Mouse (Mus musculus) cerebellum, postnatal 36 days (tissue): ENCODE results near the gene Kcnf1.

Source experiments
- DNase-seq, 2 experiments: peaks; one replicate each; pipeline ENCODE4 v3.0.0; 2021 to 2022; ENCODE audit warnings: mixed read lengths in 2 of 2

The Kcnf1 gene

DNA sequence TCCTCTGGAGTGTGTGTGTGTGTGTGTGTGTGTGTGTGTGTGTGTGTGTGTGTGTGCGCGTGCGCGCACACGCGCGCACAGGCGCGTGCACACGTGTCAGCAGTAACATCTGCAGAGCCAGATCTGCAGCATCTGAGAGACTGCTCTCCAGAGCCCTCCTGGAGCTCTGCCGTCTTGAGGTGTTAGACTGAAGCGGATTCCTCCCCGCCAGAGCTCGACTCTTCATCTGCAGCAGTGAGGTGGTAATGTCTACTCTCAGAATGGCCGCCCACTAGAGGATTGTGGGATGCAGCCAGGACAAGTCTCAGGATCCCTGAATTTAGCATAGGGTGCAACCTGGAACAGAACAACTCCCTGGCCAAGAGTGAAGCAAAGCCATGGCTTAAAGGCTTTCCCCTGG lies 19.1 kb downstream of the Kcnf1 start:
- DNase-seq, result no peak

DNA sequence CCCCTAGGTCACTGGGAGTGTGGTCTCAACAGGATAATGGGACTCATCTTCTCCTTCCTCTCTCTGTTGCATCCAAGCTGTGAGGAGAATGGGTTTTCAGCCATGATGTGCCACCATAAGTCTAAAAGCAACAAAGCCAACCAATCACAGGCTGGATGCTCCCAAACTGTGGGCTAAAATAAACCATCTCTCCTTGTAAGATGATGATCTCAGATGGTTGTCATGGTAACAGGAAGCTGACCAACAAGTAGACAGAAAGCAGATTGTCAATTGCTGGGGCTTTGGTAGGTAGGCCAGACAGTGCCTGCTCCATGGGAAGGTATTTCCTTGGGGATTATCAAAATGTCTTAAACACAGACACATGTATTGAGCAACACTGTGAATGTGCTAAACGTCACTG lies 20.9 kb downstream of the Kcnf1 start:
- no peak for DNase-seq

DNA sequence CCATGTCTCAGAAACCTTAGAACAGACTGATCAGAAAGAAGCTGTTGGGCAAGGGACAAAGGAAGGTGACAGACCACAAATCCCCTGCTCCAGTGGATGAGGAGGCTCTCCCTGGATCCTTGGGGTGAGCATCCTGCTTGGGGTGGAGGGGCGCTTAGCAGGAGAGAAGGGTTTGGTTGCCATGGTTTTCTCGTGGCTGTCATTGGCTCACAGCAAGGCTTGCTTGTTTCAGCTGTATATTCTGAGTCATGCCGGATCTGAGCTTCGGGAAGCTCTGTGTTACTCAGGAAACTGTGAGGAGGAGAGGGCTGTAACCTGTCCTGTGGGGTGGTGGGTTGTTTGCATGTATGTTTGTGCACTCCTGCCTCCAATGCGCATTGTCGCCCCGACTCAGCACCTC lies 23.8 kb downstream of the Kcnf1 start:
- DNase-seq, result no peak

DNA sequence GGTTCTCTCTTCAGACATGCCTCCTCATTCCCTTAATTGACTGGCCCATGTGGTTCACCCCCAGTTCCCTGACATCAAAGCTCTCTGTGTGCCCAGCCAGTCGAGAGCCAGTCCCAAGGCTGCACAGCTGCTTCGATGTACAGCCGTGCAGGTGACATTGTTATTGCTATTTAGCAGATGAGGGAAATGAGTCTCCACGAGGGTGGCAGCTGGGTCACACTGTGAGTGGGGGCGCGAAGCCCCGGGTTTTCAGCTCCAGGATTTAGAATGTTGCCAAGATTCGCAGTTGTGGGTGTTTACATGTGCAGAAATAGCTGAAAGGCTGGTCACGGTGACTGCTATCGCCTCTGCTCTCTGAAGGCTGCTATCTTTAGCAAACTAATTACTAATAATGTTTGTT lies 27.8 kb downstream of the Kcnf1 start:
- no peak for DNase-seq

DNA sequence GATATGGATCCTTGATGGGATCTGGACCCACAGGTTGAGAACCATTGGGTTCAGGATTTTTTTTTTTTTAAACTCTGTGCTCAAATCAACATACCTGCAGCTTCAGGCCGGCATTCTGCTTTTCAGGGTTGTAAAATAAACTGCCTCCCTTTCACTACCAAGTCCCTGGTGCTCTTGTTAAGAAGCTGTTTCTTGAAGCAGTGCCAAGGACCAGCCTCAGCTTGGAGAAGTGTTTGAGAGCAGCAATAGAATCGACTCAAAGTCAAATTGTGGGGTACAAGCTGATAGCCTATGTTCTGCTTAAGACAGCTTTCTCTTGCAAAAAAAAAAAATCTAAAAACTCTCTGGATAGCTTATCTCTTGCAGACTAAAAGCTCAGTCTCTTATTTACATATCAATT lies 34.9 kb downstream of the Kcnf1 start:
- DNase-seq, result no peak

DNA sequence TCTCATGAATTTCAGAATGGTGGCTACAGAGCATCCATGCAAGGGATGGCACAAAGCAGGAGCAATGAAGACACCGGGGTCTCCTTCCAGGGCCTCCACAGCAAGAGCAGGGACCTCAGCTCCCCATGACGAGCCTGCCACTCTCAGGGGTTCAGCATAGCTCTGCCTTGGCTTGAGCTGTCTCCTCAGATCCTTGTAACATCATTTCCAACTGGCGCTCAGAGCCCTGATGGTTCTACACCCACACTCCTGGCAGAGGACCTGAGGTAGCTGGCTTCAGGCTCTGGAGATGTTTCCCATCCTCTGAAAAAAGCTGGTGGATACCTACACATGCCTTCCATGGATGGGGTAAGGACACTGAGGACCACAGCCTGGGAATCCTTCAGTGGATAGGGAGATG lies 36.3 kb downstream of the Kcnf1 start:
- DNase-seq, result no peak

DNA sequence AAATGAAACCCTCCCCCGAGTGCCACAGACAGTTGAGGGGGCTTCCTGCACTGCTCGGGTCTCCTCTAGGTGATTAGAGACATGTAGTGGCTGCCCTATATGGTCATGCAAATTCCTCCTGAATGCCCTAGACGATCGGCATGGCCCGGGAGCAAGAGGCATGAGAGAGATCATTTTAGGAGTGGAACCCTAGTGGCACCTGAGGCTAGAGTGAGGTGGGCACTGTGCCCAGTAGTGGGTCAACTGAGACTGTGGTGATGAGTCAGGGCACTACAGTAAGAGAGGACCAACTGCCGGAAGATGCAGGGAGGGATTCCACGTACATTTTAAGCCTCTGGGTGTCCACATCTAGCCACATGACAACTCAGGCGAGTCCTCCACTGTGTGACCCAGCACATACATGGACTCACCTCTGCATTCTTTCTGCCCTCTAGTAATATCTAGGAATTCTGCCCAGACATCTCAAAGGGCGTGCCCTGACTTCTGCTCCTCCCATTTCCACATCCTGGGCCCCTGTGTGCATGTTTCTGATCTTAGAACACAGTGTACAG lies 42.1 kb downstream of the Kcnf1 start:
- DNase-seq, result no peak

DNA sequence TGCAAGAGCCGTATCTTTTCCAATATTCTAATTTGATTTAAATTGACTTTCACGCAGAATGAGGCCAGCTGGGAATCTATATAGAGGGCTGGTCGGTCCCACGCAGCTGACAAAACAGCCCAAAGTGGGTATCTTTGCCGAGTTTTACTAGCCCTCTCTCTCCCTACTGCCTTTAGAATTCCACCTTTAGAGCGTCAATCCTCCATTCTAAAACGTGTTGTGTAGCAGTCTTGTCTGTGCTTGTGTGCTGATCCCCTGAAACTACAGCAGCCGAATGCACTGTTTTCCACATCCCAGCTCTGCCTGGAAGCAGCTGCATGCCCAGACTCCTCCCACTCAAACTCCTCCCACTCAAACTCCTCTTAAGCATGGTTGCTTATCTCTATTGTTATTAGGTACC lies 44.4 kb downstream of the Kcnf1 start:
- no peak for DNase-seq

DNA sequence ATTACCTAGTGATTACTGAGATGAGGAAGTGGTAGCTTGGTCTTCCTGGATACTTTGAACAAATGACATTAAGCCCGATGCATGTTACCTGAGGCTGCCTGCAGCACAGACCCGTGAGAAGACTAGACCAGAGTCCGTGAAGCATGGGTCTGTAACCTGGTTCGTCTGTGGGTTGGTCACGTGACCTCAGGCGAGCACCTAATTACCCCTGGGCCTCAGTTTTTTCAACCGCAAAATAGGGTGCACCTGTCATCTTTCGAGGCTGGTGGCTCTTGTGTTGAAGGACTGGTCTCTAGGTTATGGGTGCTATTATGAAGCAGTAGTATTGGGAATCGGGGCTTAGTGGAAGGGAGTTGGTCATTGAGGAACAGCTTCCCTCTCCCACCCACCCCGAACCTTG lies 45.1 kb downstream of the Kcnf1 start:
- no peak for DNase-seq

DNA sequence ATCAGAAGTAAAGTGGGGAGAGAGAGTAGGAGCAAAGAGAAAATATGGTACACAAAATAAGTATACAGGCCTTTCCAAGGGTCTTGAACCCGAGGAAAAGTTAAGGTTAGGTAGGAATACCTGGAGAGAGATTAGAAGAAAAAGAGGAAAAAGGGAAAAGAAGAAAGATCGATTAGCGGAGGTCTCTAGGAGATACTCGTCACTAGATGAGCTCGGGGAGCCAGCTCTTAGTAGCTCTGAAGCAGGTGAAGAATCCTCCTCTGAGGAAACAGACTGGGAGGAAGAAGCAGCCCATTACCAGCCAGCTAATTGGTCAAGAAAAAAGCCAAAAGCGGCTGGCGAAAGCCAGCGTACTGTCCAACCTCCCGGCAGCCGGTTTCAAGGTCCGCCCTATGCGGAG lies 53.8 kb downstream of the Kcnf1 start:
- peak in 1 of 2 experiments; percentile 15 for DNase-seq
